Mouse (Mus musculus) megakaryocyte, embryonic 14.5 days (primary cell): Measurements from ENCODE around the gene Fbxo31.

Source experiments
- FLI1 ChIP-seq: IDR thresholded peaks from 2 replicates; pipeline ENCODE4 v1.6.1; 2012; ENCODE audit warnings: low read length, inconsistent platforms, mixed read lengths
- GATA1 ChIP-seq: IDR thresholded peaks from 3 replicates; pipeline ENCODE4 v1.6.1; 2012; ENCODE audit warnings: mixed read lengths, low read length, inconsistent platforms, borderline replicate concordance

DNA sequence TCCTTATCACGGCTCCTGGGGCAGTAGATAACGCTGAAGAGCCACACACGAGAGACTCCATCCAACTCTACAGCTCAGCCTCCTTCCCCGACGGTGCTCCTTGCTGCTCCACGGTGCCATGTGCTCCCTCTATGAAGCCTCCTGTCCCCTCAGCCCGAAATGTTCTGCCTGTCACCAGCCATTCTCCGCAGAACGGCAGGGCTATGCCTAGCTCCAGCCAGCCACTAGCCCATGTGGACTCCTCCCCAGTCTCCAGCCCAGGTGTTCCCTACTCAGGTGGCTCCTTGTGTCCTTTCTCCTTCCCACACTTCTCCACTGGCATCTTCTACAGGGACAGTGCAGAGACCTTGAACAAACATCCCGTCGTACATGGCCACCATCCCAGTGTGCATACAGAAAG, 33.7 kb downstream of the Fbxo31 start:
- no peak for TF ChIP-seq GATA1
- TF ChIP-seq FLI1: no peak
